Mouse (Mus musculus): Measurements from ENCODE around the gene E4f1. TPM values are rescaled to one million over a fixed set of nuclear protein-coding genes. Genes with fewer than 3 reads are reported as not detected.

Gene E4f1
- total and polyA plus RNA-seq, 3 experiments = 17.4 to 37.2 (median 19.7) TPM

- ATAC-seq (ENCODE audit: extremely low read depth, insufficient number of reproducible peaks, low FRiP score, poor library complexity, severe bottlenecking) = no peak
- Histone ChIP-seq H3K27me3 (ENCODE audit: insufficient read depth, low read length) (peaks cover 30% of the 10 kb centered on the region), H3K4me3 (ENCODE audit: low read depth, low read length) (no peak overlapping the region), H3K4me1 (ENCODE audit: insufficient read depth, low read depth, low read length) (0 out of 2 replicates have a peak, but pooled peaks cover 14% of the 10 kb centered on the region), H3K9me3 (replicated peaks) (no peaks in the 10 kb centered on the region), H3K36me3 (replicated peaks) (peaks cover 70% of the 10 kb centered on the region)
- no peak for TF ChIP-seq POLR2AphosphoS5 (IDR thresholded peaks at IDR 0.05; ENCODE audit: insufficient replicate concordance, low read depth, low read length)
- TF ChIP-seq TAL1 (conservative IDR thresholded peaks at IDR 0.05; ENCODE audit: low read depth, low read length) = no peak
- TF ChIP-seq GATA2 (IDR thresholded peaks at IDR 0.05; ENCODE audit: borderline replicate concordance, low read depth, low read length) = no peak
- TF ChIP-seq GATA1 (IDR thresholded peaks at IDR 0.05; ENCODE audit: borderline replicate concordance, low read length) = no peak
- TF ChIP-seq CTCF (IDR thresholded peaks at IDR 0.05; ENCODE audit: low read depth, low read length) = no peak
- DNase-seq (ENCODE audit: low spot score) = no peak
Measured at GRCm38 (mm10) chr17:24506332-24507070, 36.4 kb upstream of the E4f1 start.

DNA sequence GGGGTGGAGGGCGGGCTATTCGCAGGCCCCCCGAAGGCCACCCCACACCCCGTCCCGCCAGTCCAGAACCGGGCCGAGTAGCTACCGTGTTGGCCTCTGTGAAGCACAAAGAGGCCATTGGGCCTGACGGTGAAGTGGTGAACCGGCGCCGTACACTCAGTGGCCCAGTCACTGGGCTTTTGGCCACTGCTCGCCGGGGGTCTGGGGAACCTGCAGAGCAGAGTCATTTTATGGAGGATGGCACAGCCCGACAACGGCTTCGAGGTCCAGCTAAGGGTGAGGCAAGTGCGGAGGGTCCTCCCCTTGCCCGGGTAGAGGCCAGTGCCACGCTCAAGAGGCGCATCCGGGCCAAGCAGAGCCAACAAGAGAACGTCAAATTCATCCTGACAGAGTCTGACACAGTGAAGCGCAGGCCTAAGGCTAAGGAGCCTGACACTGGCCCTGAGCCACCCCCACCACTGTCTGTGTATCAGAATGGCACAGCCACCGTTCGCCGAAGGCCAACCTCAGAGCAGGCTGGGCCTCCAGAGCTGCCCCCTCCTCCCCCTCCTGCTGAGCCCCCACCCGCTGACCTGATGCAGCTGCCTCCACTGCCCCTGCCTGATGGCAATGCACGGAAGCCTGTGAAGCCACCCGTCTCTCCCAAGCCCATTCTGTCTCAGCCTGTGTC, 35.3 kb upstream of the E4f1 start:
- peaks cover 41% of the 10 kb centered on the region for H3K27me3 ChIP-seq (ENCODE audit: insufficient read depth, low read length)
- ATAC-seq (ENCODE audit: extremely low read depth, insufficient number of reproducible peaks, low FRiP score, poor library complexity, severe bottlenecking) (no peak), DNase-seq (ENCODE audit: low spot score) (no peak)
- peaks cover 60% of the 10 kb centered on the region for H3K36me3 ChIP-seq (replicated peaks)
- no peaks in the 10 kb centered on the region for H3K9me3 ChIP-seq (replicated peaks)
- peaks cover 16% of the 10 kb centered on the region; the same call in 1 of the 2 replicates for H3K4me1 ChIP-seq (ENCODE audit: insufficient read depth, low read depth, low read length)
- no peak for TF ChIP-seq CTCF (IDR thresholded peaks at IDR 0.05; ENCODE audit: low read depth, low read length)
- no peak for TF ChIP-seq TAL1 (conservative IDR thresholded peaks at IDR 0.05; ENCODE audit: low read depth, low read length)
- H3K4me3 ChIP-seq (ENCODE audit: low read depth, low read length) = no peak overlapping the region

GRCm38 (mm10) chr17:24504085-24504484, 34.0 kb upstream of the E4f1 start:
- no peak for TF ChIP-seq CTCF (IDR thresholded peaks at IDR 0.05; ENCODE audit: low read depth, low read length)
- Histone ChIP-seq H3K4me1 (ENCODE audit: insufficient read depth, low read depth, low read length) (peaks cover 16% of the 10 kb centered on the region; the same call in 1 of the 2 replicates), H3K9me3 (replicated peaks) (no peaks in the 10 kb centered on the region), H3K27me3 (ENCODE audit: insufficient read depth, low read length) (peaks cover 53% of the 10 kb centered on the region), H3K36me3 (replicated peaks) (peaks cover 46% of the 10 kb centered on the region), H3K4me3 (ENCODE audit: low read depth, low read length) (no peak overlapping the region)
- DNase-seq (ENCODE audit: low spot score) (no peak), ATAC-seq (ENCODE audit: extremely low read depth, insufficient number of reproducible peaks, low FRiP score, poor library complexity, severe bottlenecking) (no peak)

GRCm38 (mm10) chr17:24502208-24502607, 32.1 kb upstream of the E4f1 start:
- TF ChIP-seq TAL1 (conservative IDR thresholded peaks at IDR 0.05; ENCODE audit: low read depth, low read length) (no peak), CTCF (IDR thresholded peaks at IDR 0.05; ENCODE audit: low read depth, low read length) (no peak), GATA1 (IDR thresholded peaks at IDR 0.05; ENCODE audit: borderline replicate concordance, low read length) (no peak), GATA2 (IDR thresholded peaks at IDR 0.05; ENCODE audit: borderline replicate concordance, low read depth, low read length) (no peak)
- no peak for DNase-seq (ENCODE audit: low spot score)
- no peak overlapping the region for H3K4me3 ChIP-seq (ENCODE audit: low read depth, low read length)
- ATAC-seq (ENCODE audit: extremely low read depth, insufficient number of reproducible peaks, low FRiP score, poor library complexity, severe bottlenecking) = no peak
- peaks cover 28% of the 10 kb centered on the region for H3K36me3 ChIP-seq (replicated peaks)
- peaks cover 11% of the 10 kb centered on the region; the same call in 1 of the 2 replicates for H3K4me1 ChIP-seq (ENCODE audit: insufficient read depth, low read depth, low read length)
- H3K9me3 ChIP-seq (replicated peaks) = no peaks in the 10 kb centered on the region
- peaks cover 66% of the 10 kb centered on the region for H3K27me3 ChIP-seq (ENCODE audit: insufficient read depth, low read length)

DNA sequence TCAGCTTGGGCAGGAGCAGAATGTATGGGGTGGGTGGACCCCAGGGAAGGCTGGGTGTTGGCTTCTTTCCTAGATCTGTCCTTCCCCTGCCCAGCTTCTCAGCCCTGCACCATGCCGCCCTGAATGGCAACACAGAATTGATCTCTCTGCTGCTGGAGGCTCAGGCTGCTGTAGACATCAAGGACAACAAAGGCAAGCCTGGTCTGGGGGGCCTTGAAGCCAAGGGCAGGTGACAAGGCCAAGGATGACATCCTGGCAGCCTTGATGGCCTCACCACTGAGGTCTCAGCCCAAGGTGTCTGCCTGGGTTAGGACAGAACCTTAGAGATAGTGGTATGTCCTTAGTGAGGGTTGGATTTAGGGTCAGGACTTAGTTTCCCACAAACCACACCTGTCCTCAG, 25.9 kb upstream of the E4f1 start:
- no peaks in the 10 kb centered on the region; the same call in 1 of the 2 replicates for H3K4me1 ChIP-seq (ENCODE audit: insufficient read depth, low read depth, low read length)
- ATAC-seq (ENCODE audit: extremely low read depth, insufficient number of reproducible peaks, low FRiP score, poor library complexity, severe bottlenecking) = no peak
- no peaks in the 10 kb centered on the region for H3K36me3 ChIP-seq (replicated peaks)
- peaks cover 50% of the 10 kb centered on the region for H3K27me3 ChIP-seq (ENCODE audit: insufficient read depth, low read length)
- no peaks in the 10 kb centered on the region for H3K9me3 ChIP-seq (replicated peaks)
- H3K4me3 ChIP-seq (ENCODE audit: low read depth, low read length) = no peak overlapping the region
- no peak for TF ChIP-seq GATA1 (IDR thresholded peaks at IDR 0.05; ENCODE audit: borderline replicate concordance, low read length)
- no peak for TF ChIP-seq GATA2 (IDR thresholded peaks at IDR 0.05; ENCODE audit: borderline replicate concordance, low read depth, low read length)
- no peak for TF ChIP-seq TAL1 (conservative IDR thresholded peaks at IDR 0.05; ENCODE audit: low read depth, low read length)
- no peak for TF ChIP-seq CTCF (IDR thresholded peaks at IDR 0.05; ENCODE audit: low read depth, low read length)
- no peak for DNase-seq (ENCODE audit: low spot score)

DNA sequence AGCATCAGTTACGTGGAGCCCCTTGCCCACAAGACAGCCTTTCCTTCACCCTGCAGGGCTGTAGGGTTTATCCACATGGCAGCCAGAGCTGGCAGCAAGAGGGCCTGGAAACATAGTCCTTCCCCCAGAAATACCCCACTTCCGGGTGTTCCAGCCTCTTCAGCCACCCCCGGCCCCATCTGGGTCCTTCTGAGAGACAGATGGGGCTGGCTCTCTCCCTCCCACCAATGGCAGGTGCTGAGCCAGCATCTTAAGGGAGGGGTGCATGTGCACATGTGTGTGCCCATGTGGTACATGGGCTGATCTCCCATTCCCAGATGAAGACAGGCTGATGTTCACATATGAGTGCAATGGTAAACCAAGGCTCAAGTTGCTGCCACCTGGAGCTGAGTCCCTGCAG, 25.3 kb upstream of the E4f1 start:
- TF ChIP-seq GATA1 (IDR thresholded peaks at IDR 0.05; ENCODE audit: borderline replicate concordance, low read length) (no peak), TAL1 (conservative IDR thresholded peaks at IDR 0.05; ENCODE audit: low read depth, low read length) (no peak), POLR2AphosphoS5 (IDR thresholded peaks at IDR 0.05; ENCODE audit: insufficient replicate concordance, low read depth, low read length) (no peak), CTCF (IDR thresholded peaks at IDR 0.05; ENCODE audit: low read depth, low read length) (no peak), GATA2 (IDR thresholded peaks at IDR 0.05; ENCODE audit: borderline replicate concordance, low read depth, low read length) (no peak)
- H3K9me3 ChIP-seq (replicated peaks) = no peaks in the 10 kb centered on the region
- H3K36me3 ChIP-seq (replicated peaks) = no peaks in the 10 kb centered on the region
- ATAC-seq (ENCODE audit: extremely low read depth, insufficient number of reproducible peaks, low FRiP score, poor library complexity, severe bottlenecking) = no peak
- no peaks in the 10 kb centered on the region for H3K4me1 ChIP-seq (ENCODE audit: insufficient read depth, low read depth, low read length)
- DNase-seq (ENCODE audit: low spot score) = no peak
- no peak overlapping the region for H3K4me3 ChIP-seq (ENCODE audit: low read depth, low read length)
- H3K27me3 ChIP-seq (ENCODE audit: insufficient read depth, low read length) = peaks cover 50% of the 10 kb centered on the region
